Mouse (Mus musculus) brain, embryonic 14.5 days (tissue): ENCODE measurements around the gene Pi4ka.

ENCODE experiments used
- CTCF ChIP-seq: fragments of 200-500 bp; IDR thresholded peaks from 2 replicates; pipeline ENCODE4 v1.5.1; 2012; ENCODE audit warnings: inconsistent platforms, mild to moderate bottlenecking, moderate library complexity, borderline replicate concordance; ENCODE audit not compliant: insufficient read depth, insufficient read length; ENCODE audit errors: extremely low read depth
- POLR2A ChIP-seq: fragments of 200-500 bp; IDR thresholded peaks from 2 replicates; pipeline ENCODE4 v1.6.1; 2012; ENCODE audit warnings: mild to moderate bottlenecking, inconsistent platforms, borderline replicate concordance; ENCODE audit not compliant: poor library complexity, insufficient read depth, insufficient read length, severe bottlenecking; ENCODE audit errors: extremely low read depth

DNA sequence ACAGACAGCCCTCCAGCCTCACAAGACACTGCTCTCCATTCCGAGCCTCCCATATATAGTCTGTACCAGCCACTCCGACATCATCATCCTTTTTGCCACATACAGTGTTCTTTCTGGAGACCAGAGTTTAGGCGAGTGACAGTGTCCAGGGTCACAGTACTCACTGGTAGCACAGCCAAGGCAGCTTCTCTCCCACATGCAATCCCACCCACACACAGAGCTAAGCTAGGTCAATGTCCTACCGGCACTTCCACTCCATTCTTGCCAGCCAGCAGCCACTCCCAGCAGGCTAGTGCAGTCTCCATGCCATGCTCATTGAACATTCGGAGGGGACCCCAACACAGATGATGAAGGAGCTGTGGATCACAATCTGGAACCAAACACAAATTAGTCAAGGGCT lies 98.7 kb downstream of the Pi4ka start:
- TF ChIP-seq CTCF (no peak), POLR2A (no peak)
